Mouse (Mus musculus) myocyte (in vitro differentiated cells): ENCODE measurements around the gene Gck. TPM values are rescaled to one million over a fixed set of nuclear protein-coding genes. Genes with fewer than 3 reads are reported as not detected.

ENCODE experiments used
- H3K27me3 ChIP-seq: one replicate; pipeline ENCODE4 v1.6.1; 2011; ENCODE audit not compliant: control insufficient read depth, insufficient read depth, insufficient read length
- H3K36me3 ChIP-seq: one replicate; pipeline ENCODE4 v1.6.1; 2011; ENCODE audit not compliant: control insufficient read depth, insufficient read depth
- H3K4me2 ChIP-seq: one replicate; pipeline ENCODE4 v1.6.1; 2011; ENCODE audit warnings: low read depth, control low read depth
- H3K4me3 ChIP-seq: one replicate; pipeline ENCODE4 v1.5.1; 2011; ENCODE audit warnings: mild to moderate bottlenecking, control low read depth, moderate library complexity
- H3K79me2 ChIP-seq: one replicate; pipeline ENCODE4 v1.6.1; 2011; ENCODE audit not compliant: control insufficient read depth, insufficient read depth
- H3ac ChIP-seq: one replicate; pipeline ENCODE4 v1.6.1; 2011; ENCODE audit not compliant: control insufficient read depth, insufficient read length
- CEBPB ChIP-seq: IDR thresholded peaks from 2 replicates; pipeline ENCODE4 v1.6.1; 2011; ENCODE audit warnings: mild to moderate bottlenecking, moderate library complexity; ENCODE audit not compliant: poor library complexity, insufficient read depth, severe bottlenecking
- MAX ChIP-seq: IDR thresholded peaks from one replicate; pipeline ENCODE4 v1.6.1; 2011; ENCODE audit warnings: low read depth, mild to moderate bottlenecking, control low read depth
- MYOD1 ChIP-seq, 3 experiments: IDR thresholded peaks; one replicate each; pipeline ENCODE4 v1.6.1; 2011; ENCODE audit warnings: control low read depth in 2 of 3, low read depth in 2 of 3, mild to moderate bottlenecking in 2 of 3, moderate library complexity in 1 of 3; ENCODE audit not compliant: insufficient read length in 2 of 3, control insufficient read depth in 1 of 3
- POLR2AphosphoS2 ChIP-seq: IDR thresholded peaks from one replicate; pipeline ENCODE4 v1.6.1; 2011; ENCODE audit warnings: low read depth, control low read depth; ENCODE audit not compliant: insufficient read length
- REST ChIP-seq: IDR thresholded peaks from one replicate; pipeline ENCODE4 v1.6.1; 2011; ENCODE audit warnings: mild to moderate bottlenecking, control low read depth, moderate library complexity; ENCODE audit not compliant: insufficient read depth, insufficient read length
- TCF12 ChIP-seq: IDR thresholded peaks from one replicate; pipeline ENCODE4 v1.6.1; 2011; ENCODE audit warnings: mild to moderate bottlenecking, control low read depth; ENCODE audit not compliant: poor library complexity, insufficient read depth, severe bottlenecking
- TCF3 ChIP-seq: IDR thresholded peaks from one replicate; pipeline ENCODE4 v1.6.1; 2011; ENCODE audit warnings: low read depth, control low read depth; ENCODE audit not compliant: insufficient read length
- USF1 ChIP-seq: IDR thresholded peaks from one replicate; pipeline ENCODE4 v1.6.1; 2011; ENCODE audit warnings: low read depth, mild to moderate bottlenecking, control low read depth, moderate library complexity
- polyA plus RNA-seq: library from polyadenylated mRNA; unstranded; fragments of >200 nt; fragmentation: generic; extraction: Trizol; gene quantifications from one replicate; pipeline ENCODE4 v1.2.1, GENCODE M21; 2012; ENCODE audit warnings: missing spikeins

The Gck gene
- polyA plus RNA-seq, 1 experiment, result 0.07 TPM

DNA sequence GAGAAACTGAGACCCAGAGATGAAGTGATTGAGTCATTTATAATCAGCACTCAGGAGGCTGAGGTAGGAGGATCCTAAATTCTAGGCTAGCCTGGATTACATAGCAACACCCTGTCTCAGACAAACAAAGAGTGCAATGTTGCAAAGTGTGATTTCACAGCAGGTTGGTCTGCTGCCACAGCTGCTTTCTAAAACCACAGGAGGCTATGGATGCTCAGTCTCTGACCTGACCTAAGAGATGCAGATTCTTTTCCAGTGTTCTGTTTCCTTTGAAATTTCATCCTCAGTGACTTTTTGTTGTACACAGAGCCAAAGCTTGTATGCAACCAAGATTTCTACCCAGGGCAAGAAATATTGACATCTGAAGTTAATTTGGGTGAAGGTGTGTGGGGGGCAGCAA lies 94.4 kb downstream of the Gck start:
- TF ChIP-seq TCF12 (no peak), MYOD1 (IDR thresholded peaks at IDR 0.05; ENCODE audit: control insufficient read depth in 1 of 3, insufficient read length in 2 of 3, low read depth in 2 of 3) (peak in 2 of 3 experiments; percentile 53 to 63), CEBPB (peak; percentile 44; the same call in 1 of the 2 replicates)
- Histone ChIP-seq H3K27me3 (no peaks in the 10 kb centered on the region), H3K36me3 (no peaks in the 10 kb centered on the region), H3K4me2 (peak overlapping the region; percentile 57), H3K4me3 (no peak overlapping the region), H3ac (no peak overlapping the region), H3K79me2 (no peaks in the 10 kb centered on the region)

- no peak for TF ChIP-seq TCF3
- no peak for TF ChIP-seq MYOD1 (IDR thresholded peaks at IDR 0.05; ENCODE audit: control insufficient read depth in 1 of 3, insufficient read length in 2 of 3, low read depth in 2 of 3)
- TF ChIP-seq USF1, result no peak
- TF ChIP-seq POLR2AphosphoS2, result no peak
- no peak for TF ChIP-seq MAX
- TF ChIP-seq REST, result no peak
- H3ac ChIP-seq, result no peak overlapping the region
Measured at GRCm38 (mm10) chr11:5852314-5852713, 97.6 kb downstream of the Gck start.

DNA sequence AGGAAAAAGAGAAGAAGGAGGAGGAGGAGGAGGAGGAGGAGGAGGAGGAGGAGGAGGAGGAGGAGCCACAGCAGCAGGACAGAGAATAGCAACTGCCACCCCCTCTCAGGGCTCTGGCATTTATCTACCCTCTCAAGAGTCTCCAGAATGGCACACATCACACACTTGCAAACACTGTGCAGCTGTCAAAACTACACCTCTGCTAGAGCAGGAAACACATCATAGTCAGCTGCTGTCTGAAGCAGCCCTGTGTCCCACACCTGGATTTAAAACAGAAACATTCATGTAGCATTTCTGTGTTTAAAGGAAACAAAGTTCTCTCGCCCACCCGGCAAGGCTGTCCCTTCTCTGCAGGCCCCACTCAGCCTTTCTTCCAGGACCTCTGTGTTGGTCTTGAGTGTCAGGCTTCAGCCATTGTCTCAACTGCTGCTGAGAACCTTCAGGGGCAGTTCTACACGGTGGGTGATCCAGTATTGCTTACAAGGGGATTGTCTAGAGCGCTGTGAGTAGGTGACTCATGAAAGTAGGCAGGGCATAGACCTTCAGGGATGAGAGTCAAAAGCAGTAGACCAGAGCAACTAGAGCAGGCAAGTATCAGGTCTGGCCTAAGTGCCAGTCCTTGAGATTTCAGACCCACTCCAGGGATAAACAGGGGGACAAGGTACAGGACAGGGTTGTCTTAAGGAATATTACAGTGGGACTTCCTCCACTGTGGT lies 98.7 kb downstream of the Gck start:
- Histone ChIP-seq H3K79me2 (no peaks in the 10 kb centered on the region), H3K4me3 (no peak overlapping the region), H3K27me3 (no peaks in the 10 kb centered on the region), H3ac (no peak overlapping the region), H3K36me3 (no peaks in the 10 kb centered on the region), H3K4me2 (peak overlapping the region; percentile 56)
- peak in 1 of 3 experiments; percentile 26 for TF ChIP-seq MYOD1 (IDR thresholded peaks at IDR 0.05; ENCODE audit: control insufficient read depth in 1 of 3, insufficient read length in 2 of 3, low read depth in 2 of 3)
- TF ChIP-seq TCF3, result no peak

More at GRCm38 (mm10) chr11:5852314-5852713, 97.6 kb downstream of the Gck start:
- H3K4me3 ChIP-seq, result no peak overlapping the region
- no peaks in the 10 kb centered on the region for H3K27me3 ChIP-seq
- H3K79me2 ChIP-seq, result no peaks in the 10 kb centered on the region
- H3K4me2 ChIP-seq, result peak overlapping the region; percentile 16
- no peaks in the 10 kb centered on the region for H3K36me3 ChIP-seq

Other genes with a start within 250 kb of the Gck start
- gene Mrps24, start 234.4 kb downstream of the Gck start, polyA plus RNA-seq, result 139 TPM
- 21.3 TPM for gene Urgcp, start 187.7 kb downstream of the Gck start, polyA plus RNA-seq
- 71.0 TPM for gene Dbnl, start 161.6 kb downstream of the Gck start, polyA plus RNA-seq
- 349 TPM for gene Pgam2, start 146.3 kb downstream of the Gck start, polyA plus RNA-seq
- 4.3 TPM for gene Polm, start 112.1 kb downstream of the Gck start, polyA plus RNA-seq
- gene Aebp1, start 88.1 kb downstream of the Gck start, polyA plus RNA-seq, result 103 TPM
- 101 TPM for gene Pold2, start 71.8 kb downstream of the Gck start, polyA plus RNA-seq
- gene Myl7, start 51.3 kb downstream of the Gck start, polyA plus RNA-seq, result not detected
- gene Ykt6, start 5.6 kb upstream of the Gck start, polyA plus RNA-seq, result 89.7 TPM
- gene Camk2b, start 116.3 kb upstream of the Gck start, polyA plus RNA-seq, result 1.5 TPM
- gene A730071L15Rik, start 249.9 kb upstream of the Gck start, polyA plus RNA-seq, result 0.07 TPM